Comparison of ENCODE assay signal across 12 mouse cellular contexts in genomic region chr1:129386479-129386878, GRCm38 (mm10).
"Had no signal": no experiment of that assay in that cellular context is flagged by ENCODE, and none has a peak within 500 bp of the region (broad histone marks: within the 10 kb centered on the region; RNA-seq: fewer than 3 reads in every experiment).

No protein-coding gene starts in this region.

- H3K4me2 ChIP-seq: limb, embryonic 13.5 days; midbrain, embryonic 13.5 days; neural tube, embryonic 15.5 days had no signal

- H3K27ac ChIP-seq: layer of hippocampus, adult 2 months; limb, embryonic 13.5 days; liver, embryonic 14.5 days; midbrain, embryonic 13.5 days; neural tube, embryonic 15.5 days had no signal

- DNase-seq: kidney, postnatal 4 days; lung, adult 18-20 months; right cerebral cortex, adult 18-20 months; right cerebral cortex, postnatal 25 days; thymus, postnatal 36 days had no signal

- H3K9me3 ChIP-seq: limb, embryonic 13.5 days; midbrain, embryonic 13.5 days; neural tube, embryonic 15.5 days had no signal

- H3K4me1 ChIP-seq: limb, embryonic 13.5 days; midbrain, embryonic 13.5 days; neural tube, embryonic 15.5 days had no signal

- H3K9ac ChIP-seq: limb, embryonic 13.5 days; liver, embryonic 14.5 days; midbrain, embryonic 13.5 days; neural tube, embryonic 15.5 days had no signal

- H3K4me3 ChIP-seq: layer of hippocampus, adult 2 months; limb, embryonic 13.5 days; midbrain, embryonic 13.5 days; myocyte; neural tube, embryonic 15.5 days had no signal

- ATAC-seq: intestine, postnatal 0 days; midbrain, embryonic 13.5 days had no signal

- H3K27me3 ChIP-seq: limb, embryonic 13.5 days; midbrain, embryonic 13.5 days; neural tube, embryonic 15.5 days had no signal

- H3K36me3 ChIP-seq: limb, embryonic 13.5 days; midbrain, embryonic 13.5 days; neural tube, embryonic 15.5 days had no signal
